Mouse (Mus musculus): Measurements from ENCODE around the gene Fgf9. TPM values are rescaled to one million over a fixed set of nuclear protein-coding genes. Genes with fewer than 3 reads are reported as not detected.

Fgf9 gene
- total RNA-seq (2023): not detected

DNA sequence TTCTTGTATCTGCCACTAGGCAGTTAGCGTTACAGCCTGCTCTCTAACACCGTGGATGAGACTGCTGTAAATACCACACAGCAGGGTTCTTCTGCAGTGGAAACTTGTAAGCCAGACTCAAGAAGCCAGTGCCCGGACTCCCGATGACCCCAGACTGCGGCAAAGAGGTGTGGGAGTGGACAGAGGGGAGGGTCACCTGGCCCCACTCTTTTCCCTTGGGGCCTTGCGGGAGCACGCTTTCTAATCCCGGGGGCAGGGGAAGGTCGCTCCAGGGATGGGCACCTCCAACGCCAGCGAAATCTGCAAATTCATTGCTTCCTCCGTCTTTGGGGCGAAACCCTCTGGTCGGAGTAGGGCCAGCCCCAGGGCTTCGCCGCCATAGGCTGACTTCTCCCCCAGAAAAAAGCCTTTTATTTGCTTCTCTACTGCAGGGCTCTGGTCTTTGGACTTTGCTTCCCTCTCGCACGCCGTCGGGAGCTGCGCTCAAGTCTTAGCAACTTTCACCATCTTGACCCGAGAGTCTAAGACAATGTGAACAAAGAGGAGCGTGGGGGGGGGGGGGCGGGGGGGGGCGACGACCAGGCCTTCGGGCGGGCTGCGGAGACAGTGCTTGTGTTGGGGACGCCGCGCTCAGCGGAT is at the start of gene Fgf9:
Fgf9 (plus strand) TSS at position 67 of the 639 bp plus-strand sequence.

Other genes starting within 250 kb of the Fgf9 start
- 1 to 10 TPM in 1 of 2 experiments, under 1 TPM in 1; 0.91 to 1.0 TPM for gene Ska3, start 244.4 kb upstream of the Fgf9 start, total RNA-seq (2023)
- gene Mrpl57, start 244.3 kb upstream of the Fgf9 start, total RNA-seq (2023): 10 to 100 TPM; 50.3 to 60.8 TPM
- gene Zdhhc20, start 180.3 kb upstream of the Fgf9 start, total RNA-seq (2023): 10 to 100 TPM; 38.7 to 42.2 TPM
- gene Micu2, start 71.3 kb upstream of the Fgf9 start, total RNA-seq (2023): 10 to 100 TPM; 54.9 to 60.5 TPM

All from monocyte, adult 59 days (primary cell).